Mouse (Mus musculus): ENCODE measurements around the gene Mrpl14.
A peak's percentile ranks its signal among the peaks of the same experiment; 100 is the strongest.

Mrpl14 gene

GRCm38 (mm10) chr17:45686093-45686619 is at the start of gene Mrpl14:
TSS of gene Mrpl14 (plus strand) at chr17:45686322.
- peak; percentile 82 to 84 for DNase-seq (ENCODE audit: low read depth in 2 of 2, low spot score in 2 of 2)

GRCm38 (mm10) chr17:45638596-45639295 is 47.4 kb upstream of the Mrpl14 start:
- no peak for DNase-seq (ENCODE audit: low read depth in 2 of 2, low spot score in 2 of 2)

GRCm38 (mm10) chr17:45641981-45642380 is 44.1 kb upstream of the Mrpl14 start:
- DNase-seq (ENCODE audit: low read depth in 2 of 2, low spot score in 2 of 2), result no peak

GRCm38 (mm10) chr17:45642701-45643100 is 43.4 kb upstream of the Mrpl14 start:
- peak; percentile 63 to 67 for DNase-seq (ENCODE audit: low read depth in 2 of 2, low spot score in 2 of 2)

GRCm38 (mm10) chr17:45644185-45644584 is 41.9 kb upstream of the Mrpl14 start:
- no peak for DNase-seq (ENCODE audit: low read depth in 2 of 2, low spot score in 2 of 2)

- DNase-seq (ENCODE audit: low read depth in 2 of 2, low spot score in 2 of 2), result no peak
Observed at GRCm38 (mm10) chr17:45653233-45653632, 32.9 kb upstream of the Mrpl14 start.

GRCm38 (mm10) chr17:45655820-45656219 is 30.3 kb upstream of the Mrpl14 start:
- no peak for DNase-seq (ENCODE audit: low read depth in 2 of 2, low spot score in 2 of 2)

GRCm38 (mm10) chr17:45659225-45659624 is 26.9 kb upstream of the Mrpl14 start, which contains the start of gene Capn11:
TSS of gene Capn11 (minus strand) at chr17:45659325.
- DNase-seq (ENCODE audit: low read depth in 2 of 2, low spot score in 2 of 2), result no peak

GRCm38 (mm10) chr17:45663106-45663919 is 22.8 kb upstream of the Mrpl14 start:
- DNase-seq (ENCODE audit: low read depth in 2 of 2, low spot score in 2 of 2), result peak; percentile 71 to 75

GRCm38 (mm10) chr17:45664608-45665007 is 21.5 kb upstream of the Mrpl14 start:
- no peak for DNase-seq (ENCODE audit: low read depth in 2 of 2, low spot score in 2 of 2)

GRCm38 (mm10) chr17:45666091-45666490 is 20.0 kb upstream of the Mrpl14 start:
- no peak for DNase-seq (ENCODE audit: low read depth in 2 of 2, low spot score in 2 of 2)

- no peak for DNase-seq (ENCODE audit: low read depth in 2 of 2, low spot score in 2 of 2)
Observed at GRCm38 (mm10) chr17:45667481-45667880, 18.6 kb upstream of the Mrpl14 start.

- DNase-seq (ENCODE audit: low read depth in 2 of 2, low spot score in 2 of 2), result no peak
Observed at GRCm38 (mm10) chr17:45667986-45668385, 18.1 kb upstream of the Mrpl14 start.

- DNase-seq (ENCODE audit: low read depth in 2 of 2, low spot score in 2 of 2), result no peak
Observed at GRCm38 (mm10) chr17:45671821-45672220, 14.3 kb upstream of the Mrpl14 start.

- DNase-seq (ENCODE audit: low read depth in 2 of 2, low spot score in 2 of 2), result no peak
Observed at GRCm38 (mm10) chr17:45672598-45672997, 13.5 kb upstream of the Mrpl14 start.

GRCm38 (mm10) chr17:45678106-45678505 is 8.0 kb upstream of the Mrpl14 start:
- peak; percentile 73 to 74 for DNase-seq (ENCODE audit: low read depth in 2 of 2, low spot score in 2 of 2)

GRCm38 (mm10) chr17:45680391-45680980 is 5.6 kb upstream of the Mrpl14 start:
- no peak for DNase-seq (ENCODE audit: low read depth in 2 of 2, low spot score in 2 of 2)

- DNase-seq (ENCODE audit: low read depth in 2 of 2, low spot score in 2 of 2), result peak in 1 of 2 experiments; percentile 44
Observed at GRCm38 (mm10) chr17:45681588-45681987, 4.5 kb upstream of the Mrpl14 start.

GRCm38 (mm10) chr17:45682843-45683242 is 3.3 kb upstream of the Mrpl14 start:
- DNase-seq (ENCODE audit: low read depth in 2 of 2, low spot score in 2 of 2), result no peak

GRCm38 (mm10) chr17:45684667-45685131 is 1.4 kb upstream of the Mrpl14 start:
- DNase-seq (ENCODE audit: low read depth in 2 of 2, low spot score in 2 of 2), result no peak

All from CD8-positive naive resting alpha-beta T cell, adult 2 months (primary cell).